Mouse (Mus musculus): ENCODE results near the gene Tcl1b3. TPM values are rescaled to one million over a fixed set of nuclear protein-coding genes. Genes with fewer than 3 reads are reported as not detected.

The Tcl1b3 gene
- polyA plus RNA-seq, 1 experiment: not detected

- DNase-seq (ENCODE audit: extremely low spot score in 1 of 2, low spot score in 1 of 2): no peak
Measured at GRCm38 (mm10) chr12:105224621-105225320, 33.9 kb downstream of the Tcl1b3 start.

GRCm38 (mm10) chr12:105234362-105234761 lies 43.5 kb downstream of the Tcl1b3 start:
- DNase-seq (ENCODE audit: extremely low spot score in 1 of 2, low spot score in 1 of 2): no peak

- DNase-seq (ENCODE audit: extremely low spot score in 1 of 2, low spot score in 1 of 2): no peak
Measured at GRCm38 (mm10) chr12:105235091-105235490, 44.2 kb downstream of the Tcl1b3 start.

GRCm38 (mm10) chr12:105239060-105239459 lies 48.2 kb downstream of the Tcl1b3 start:
- peak in 1 of 2 experiments; percentile 2 for DNase-seq (ENCODE audit: extremely low spot score in 1 of 2, low spot score in 1 of 2)

Other genes starting within 250 kb of the Tcl1b3 start
- 0.76 and 0.92 TPM in 2 replicates for gene Syne3, start 181.2 kb upstream of the Tcl1b3 start, polyA plus RNA-seq (2012; rRNA removed)
- 56.0 and 67.3 TPM in 2 replicates for gene Glrx5, start 158.4 kb upstream of the Tcl1b3 start, polyA plus RNA-seq (2012; rRNA removed)
- not detected in 2 replicates for gene Tcl1b2, start 45.0 kb upstream of the Tcl1b3 start, polyA plus RNA-seq (2012; rRNA removed)
- not detected in 2 replicates for gene Tcl1b1, start 31.4 kb upstream of the Tcl1b3 start, polyA plus RNA-seq (2012; rRNA removed)
- not detected in 2 replicates for gene Tcl1b5, start 14.7 kb upstream of the Tcl1b3 start, polyA plus RNA-seq (2012; rRNA removed)
- gene Tcl1b4, start 10.9 kb downstream of the Tcl1b3 start, polyA plus RNA-seq (2012; rRNA removed): not detected in 2 replicates
- not detected in 2 replicates for gene Tcl1, start 31.8 kb downstream of the Tcl1b3 start, polyA plus RNA-seq (2012; rRNA removed)
- gene Tunar, start 142.8 kb downstream of the Tcl1b3 start, polyA plus RNA-seq (2012; rRNA removed): 6.8 and 10.2 TPM in 2 replicates